Mouse (Mus musculus): ENCODE data around the gene Habp2. TPM values are rescaled to one million over a fixed set of nuclear protein-coding genes. Genes with fewer than 3 reads are reported as not detected.

The Habp2 gene
- polyA plus RNA-seq, 1 experiment from 2014 or later = 1.2 TPM

GRCm38 (mm10) chr19:56272081-56272480 is 14.9 kb upstream of the Habp2 start:
- no peak overlapping the region for H3K4me2 ChIP-seq
- 0 out of 2 replicates have a peak, but pooled peaks cover 6% of the 10 kb centered on the region for H3K4me1 ChIP-seq
- WGBS = 69% methylated on average over 8 of the region's 8 CpGs
- H3K27ac ChIP-seq (replicated peaks) = no peak overlapping the region
- no peaks in the 10 kb centered on the region for H3K9me3 ChIP-seq
- no peak overlapping the region for H3K9ac ChIP-seq
- no peaks in the 10 kb centered on the region for H3K36me3 ChIP-seq
- H3K4me3 ChIP-seq = no peak overlapping the region
- no peak for ATAC-seq (ENCODE audit: extremely low read depth, insufficient number of reproducible peaks, low FRiP score, low TSS enrichment)
- peaks cover 9% of the 10 kb centered on the region for H3K27me3 ChIP-seq (replicated peaks)

- no peak for ATAC-seq (ENCODE audit: extremely low read depth, insufficient number of reproducible peaks, low FRiP score, low TSS enrichment)
- no peak overlapping the region for H3K9ac ChIP-seq
- WGBS = 44% methylated on average over 3 of the region's 3 CpGs
- no peak overlapping the region for H3K4me3 ChIP-seq
- H3K9me3 ChIP-seq = no peaks in the 10 kb centered on the region
- H3K27ac ChIP-seq (replicated peaks) = no peak overlapping the region
- H3K36me3 ChIP-seq = no peaks in the 10 kb centered on the region
- peaks cover 9% of the 10 kb centered on the region for H3K27me3 ChIP-seq (replicated peaks)
- H3K4me1 ChIP-seq = 0 out of 2 replicates have a peak, but pooled peaks cover 6% of the 10 kb centered on the region
- H3K4me2 ChIP-seq = no peak overlapping the region
Measured at GRCm38 (mm10) chr19:56277140-56277804, 9.7 kb upstream of the Habp2 start.

- Histone ChIP-seq H3K9ac (no peak overlapping the region), H3K9me3 (no peaks in the 10 kb centered on the region), H3K4me3 (no peak overlapping the region), H3K27me3 (replicated peaks) (peaks cover 9% of the 10 kb centered on the region), H3K27ac (replicated peaks) (no peak overlapping the region), H3K4me2 (no peak overlapping the region), H3K4me1 (0 out of 2 replicates have a peak, but pooled peaks cover 6% of the 10 kb centered on the region), H3K36me3 (no peaks in the 10 kb centered on the region)
- no peak for ATAC-seq (ENCODE audit: extremely low read depth, insufficient number of reproducible peaks, low FRiP score, low TSS enrichment)
- 59% methylated on average over 4 of the region's 4 CpGs for WGBS
Measured at GRCm38 (mm10) chr19:56277951-56278350, 9.0 kb upstream of the Habp2 start.

GRCm38 (mm10) chr19:56278366-56278765 is 8.6 kb upstream of the Habp2 start:
- no peaks in the 10 kb centered on the region for H3K9me3 ChIP-seq
- H3K4me3 ChIP-seq = no peak overlapping the region
- no peak overlapping the region for H3K9ac ChIP-seq
- H3K27me3 ChIP-seq (replicated peaks) = peaks cover 9% of the 10 kb centered on the region
- WGBS = 72% methylated on average over 11 of the region's 11 CpGs
- H3K36me3 ChIP-seq = no peaks in the 10 kb centered on the region
- no peak overlapping the region for H3K27ac ChIP-seq (replicated peaks)
- no peak overlapping the region for H3K4me2 ChIP-seq
- ATAC-seq (ENCODE audit: extremely low read depth, insufficient number of reproducible peaks, low FRiP score, low TSS enrichment) = no peak
- H3K4me1 ChIP-seq = 0 out of 2 replicates have a peak, but pooled peaks cover 2% of the 10 kb centered on the region

GRCm38 (mm10) chr19:56285222-56285621 is 1.7 kb upstream of the Habp2 start:
- H3K4me1 ChIP-seq = peaks cover 7% of the 10 kb centered on the region; the same call in 1 of the 2 replicates
- no peak overlapping the region for H3K4me3 ChIP-seq
- WGBS = 56% methylated on average over 4 of the region's 4 CpGs

GRCm38 (mm10) chr19:56287580-56288367 is 837 bp downstream of the Habp2 start:
- Histone ChIP-seq H3K4me2 (no peak overlapping the region), H3K9ac (no peak overlapping the region), H3K4me1 (peaks cover 12% of the 10 kb centered on the region; the same call in 1 of the 2 replicates), H3K27ac (replicated peaks) (no peak overlapping the region), H3K36me3 (no peaks in the 10 kb centered on the region), H3K9me3 (no peaks in the 10 kb centered on the region), H3K4me3 (no peak overlapping the region), H3K27me3 (replicated peaks) (peaks cover 3% of the 10 kb centered on the region; the same call in 1 of the 2 replicates)
- WGBS = 75% methylated on average over 15 of the region's 15 CpGs
- no peak for ATAC-seq (ENCODE audit: extremely low read depth, insufficient number of reproducible peaks, low FRiP score, low TSS enrichment)

More at GRCm38 (mm10) chr19:56285222-56285621, 1.7 kb upstream of the Habp2 start:
- H3K27me3 ChIP-seq (replicated peaks) = peaks cover 3% of the 10 kb centered on the region; the same call in 1 of the 2 replicates
- H3K27ac ChIP-seq (replicated peaks) = no peak overlapping the region
- H3K9me3 ChIP-seq = no peaks in the 10 kb centered on the region
- no peaks in the 10 kb centered on the region for H3K36me3 ChIP-seq
- no peak overlapping the region for H3K4me2 ChIP-seq
- H3K9ac ChIP-seq = no peak overlapping the region
- ATAC-seq (ENCODE audit: extremely low read depth, insufficient number of reproducible peaks, low FRiP score, low TSS enrichment) = no peak

- H3K36me3 ChIP-seq = no peaks in the 10 kb centered on the region
- 81% methylated on average over 4 of the region's 4 CpGs for WGBS
- no peak overlapping the region for H3K27ac ChIP-seq (replicated peaks)
Measured at GRCm38 (mm10) chr19:56288436-56288835, 1.5 kb downstream of the Habp2 start.

GRCm38 (mm10) chr19:56289642-56290041 is 2.7 kb downstream of the Habp2 start:
- Histone ChIP-seq H3K27me3 (replicated peaks) (0 out of 2 replicates have a peak, but pooled peaks cover 3% of the 10 kb centered on the region), H3K4me3 (no peak overlapping the region), H3K36me3 (no peaks in the 10 kb centered on the region), H3K9ac (no peak overlapping the region), H3K4me1 (peaks cover 13% of the 10 kb centered on the region), H3K4me2 (no peak overlapping the region), H3K27ac (replicated peaks) (no peak overlapping the region), H3K9me3 (no peaks in the 10 kb centered on the region)
- 84% methylated on average over 8 of the region's 8 CpGs for WGBS
- no peak for ATAC-seq (ENCODE audit: extremely low read depth, insufficient number of reproducible peaks, low FRiP score, low TSS enrichment)

More at GRCm38 (mm10) chr19:56288436-56288835, 1.5 kb downstream of the Habp2 start:
- Histone ChIP-seq H3K27me3 (replicated peaks) (peaks cover 3% of the 10 kb centered on the region; the same call in 1 of the 2 replicates), H3K4me1 (peaks cover 12% of the 10 kb centered on the region; the same call in 1 of the 2 replicates), H3K9me3 (no peaks in the 10 kb centered on the region), H3K4me2 (no peak overlapping the region), H3K9ac (no peak overlapping the region), H3K4me3 (no peak overlapping the region)
- no peak for ATAC-seq (ENCODE audit: extremely low read depth, insufficient number of reproducible peaks, low FRiP score, low TSS enrichment)

- Histone ChIP-seq H3K4me3 (no peak overlapping the region), H3K36me3 (no peaks in the 10 kb centered on the region), H3K27ac (replicated peaks) (no peak overlapping the region), H3K9ac (no peak overlapping the region), H3K27me3 (replicated peaks) (peaks cover 7% of the 10 kb centered on the region), H3K4me2 (no peak overlapping the region), H3K9me3 (no peaks in the 10 kb centered on the region), H3K4me1 (peaks cover 12% of the 10 kb centered on the region)
- 50% methylated on average over 6 of the region's 6 CpGs for WGBS
- no peak for ATAC-seq (ENCODE audit: extremely low read depth, insufficient number of reproducible peaks, low FRiP score, low TSS enrichment)
Measured at GRCm38 (mm10) chr19:56291898-56292297, 5.0 kb downstream of the Habp2 start.

- ATAC-seq (ENCODE audit: extremely low read depth, insufficient number of reproducible peaks, low FRiP score, low TSS enrichment) = no peak
- Histone ChIP-seq H3K27ac (replicated peaks) (no peak overlapping the region), H3K9ac (no peak overlapping the region), H3K9me3 (no peaks in the 10 kb centered on the region), H3K4me3 (no peak overlapping the region), H3K27me3 (replicated peaks) (peaks cover 10% of the 10 kb centered on the region), H3K36me3 (no peaks in the 10 kb centered on the region), H3K4me2 (no peak overlapping the region), H3K4me1 (peaks cover 11% of the 10 kb centered on the region)
- WGBS = 69% methylated on average over 9 of the region's 9 CpGs
Measured at GRCm38 (mm10) chr19:56292335-56292734, 5.4 kb downstream of the Habp2 start.

GRCm38 (mm10) chr19:56294654-56295399 is 7.9 kb downstream of the Habp2 start:
- Histone ChIP-seq H3K27ac (replicated peaks) (no peak overlapping the region), H3K27me3 (replicated peaks) (peaks cover 10% of the 10 kb centered on the region), H3K9ac (no peak overlapping the region), H3K9me3 (no peaks in the 10 kb centered on the region), H3K4me2 (no peak overlapping the region), H3K4me3 (no peak overlapping the region), H3K36me3 (no peaks in the 10 kb centered on the region), H3K4me1 (peaks cover 11% of the 10 kb centered on the region)
- no peak for ATAC-seq (ENCODE audit: extremely low read depth, insufficient number of reproducible peaks, low FRiP score, low TSS enrichment)
- 51% methylated on average over 7 of the region's 7 CpGs for WGBS

Data from heart, embryonic 13.5 days (tissue).